Mouse (Mus musculus): ENCODE measurements around the gene Saysd1.

- TF ChIP-seq CTCF (IDR thresholded peaks at IDR 0.05; ENCODE audit: low read depth, low read length) (no peak), POLR2AphosphoS5 (IDR thresholded peaks at IDR 0.05; ENCODE audit: insufficient replicate concordance, low read depth, low read length) (no peak)
These were observed 24.4 kb upstream of the Saysd1 start for GRCm38 (mm10) chr14:20162686-20163085.

Data from G1E (cell line).